Mouse (Mus musculus) heart, postnatal 0 days (tissue): ENCODE measurements around the gene Gpsm1. TPM values are rescaled to one million over a fixed set of nuclear protein-coding genes. Genes with fewer than 3 reads are reported as not detected.

Source experiments
- ATAC-seq: fragments of 200-750 bp; cut with Nextera tagmentation; 2 replicates; pipeline ENCODE4 v1.8.0; 2017; ENCODE audit warnings: low read depth, moderate number of reproducible peaks, moderate library complexity; ENCODE audit not compliant: insufficient read depth
- DNase-seq: peaks from one replicate; pipeline ENCODE4 v3.0.0-alpha.2; 2016; ENCODE audit warnings: low spot score
- H3K27ac ChIP-seq: fragments of 300-500 bp; sonication (generic); 2 replicates; pipeline ENCODE4 v1.5.1; 2014; ENCODE audit warnings: low read depth, mild to moderate bottlenecking
- H3K27me3 ChIP-seq: fragments of 300-500 bp; sonication (generic); 2 replicates; pipeline ENCODE4 v1.6.1; 2014; ENCODE audit warnings: low read length, mixed read lengths; ENCODE audit not compliant: control insufficient read depth, insufficient read depth
- H3K36me3 ChIP-seq: fragments of 300-500 bp; sonication (generic); replicated peaks from 2 replicates; pipeline ENCODE4 v1.6.1; 2014; ENCODE audit warnings: low read length, mixed read lengths; ENCODE audit not compliant: control insufficient read depth, insufficient read depth
- H3K4me1 ChIP-seq: fragments of 300-500 bp; sonication (generic); 2 replicates; pipeline ENCODE4 v1.6.1; 2014; ENCODE audit warnings: antibody characterized with exemption; ENCODE audit not compliant: control insufficient read depth, insufficient read depth
- H3K4me2 ChIP-seq: fragments of 300-500 bp; sonication (generic); 2 replicates; pipeline ENCODE4 v1.6.1; 2014; ENCODE audit warnings: low read depth, mild to moderate bottlenecking, low read length, moderate library complexity
- H3K4me3 ChIP-seq: fragments of 300-500 bp; sonication (generic); 2 replicates; pipeline ENCODE4 v1.5.1; 2014; ENCODE audit warnings: low read depth, low read length
- H3K9ac ChIP-seq: fragments of 300-500 bp; sonication (generic); replicated peaks from 2 replicates; pipeline ENCODE4 v1.6.1; 2014; ENCODE audit warnings: low read depth, low read length, mixed read lengths
- H3K9me3 ChIP-seq: fragments of 300-500 bp; sonication (generic); replicated peaks from 2 replicates; pipeline ENCODE4 v1.6.1; 2016; ENCODE audit warnings: low read length; ENCODE audit not compliant: control insufficient read depth
- CTCF ChIP-seq: IDR thresholded peaks from 2 replicates; pipeline ENCODE4 v1.5.1; 2016; ENCODE audit warnings: antibody characterized with exemption, control low read depth, low read depth
- EP300 ChIP-seq: IDR thresholded peaks from 2 replicates; pipeline ENCODE4 v1.6.1; 2016; ENCODE audit warnings: antibody characterized with exemption, low read depth
- WGBS: fragments of 180-500 bp; shearing (Covaris S2); extraction: QIAGEN DNeasy Blood & Tissue Kit; methylation state at CpG from one replicate; pipeline ENCODE4 v1.1.7; 2014; 5-methylcytosine and 5-hydroxymethylcytosine counted together
- polyA plus RNA-seq: library from polyadenylated mRNA; unstranded; fragments of >200 nt; fragmentation: Nextera tagmentation; extraction: Ambion mirVana; gene quantifications from 2 replicates; pipeline ENCODE4 v1.2.1, GENCODE M21; 2015
- total RNA-seq: library from RNA; depleted of rRNA; stranded (reverse); fragments of >200 nt; gene quantifications from 2 replicates; pipeline ENCODE4 v1.2.3, GENCODE M21; 2014; ENCODE audit warnings: low replicate concordance

The Gpsm1 gene
- total and polyA plus RNA-seq, 2 experiments from 2014 or later = 146 to 577 TPM

DNA sequence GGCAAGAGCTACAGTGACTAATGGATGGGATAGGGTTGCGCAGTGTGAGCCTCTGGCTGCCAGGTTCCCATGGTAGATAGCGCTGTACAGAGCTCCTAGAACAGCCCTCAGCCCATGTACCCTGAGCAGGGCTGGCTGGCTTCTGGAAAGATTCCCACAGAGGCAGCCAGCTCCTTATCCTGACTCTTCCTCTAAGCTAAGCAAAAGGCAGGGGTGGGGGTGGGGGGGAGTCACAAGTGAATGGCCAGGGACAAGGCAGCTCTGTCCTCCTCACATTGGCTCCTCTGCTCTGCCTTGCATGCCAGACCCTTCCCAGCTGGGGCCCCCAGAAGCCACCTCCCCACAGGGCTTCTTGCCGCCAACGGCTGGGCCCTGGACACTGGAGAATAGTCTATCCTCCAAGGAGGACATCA is 14.7 kb downstream of the Gpsm1 start:
- no peak overlapping the region for H3K4me3 ChIP-seq
- WGBS = 64% methylated on average over 4 of the region's 4 CpGs
- no peaks in the 10 kb centered on the region for H3K9me3 ChIP-seq
- no peak overlapping the region for H3K9ac ChIP-seq
- no peaks in the 10 kb centered on the region for H3K27me3 ChIP-seq
- no peak for DNase-seq
- peak; percentile 49 for ATAC-seq
- TF ChIP-seq EP300 = no peak
- no peak for TF ChIP-seq CTCF
- H3K4me1 ChIP-seq = peaks cover 14% of the 10 kb centered on the region; the same call in 1 of the 2 replicates
- H3K27ac ChIP-seq = peak overlapping the region; percentile 92
- no peak overlapping the region for H3K4me2 ChIP-seq
- peaks cover 18% of the 10 kb centered on the region for H3K36me3 ChIP-seq

DNA sequence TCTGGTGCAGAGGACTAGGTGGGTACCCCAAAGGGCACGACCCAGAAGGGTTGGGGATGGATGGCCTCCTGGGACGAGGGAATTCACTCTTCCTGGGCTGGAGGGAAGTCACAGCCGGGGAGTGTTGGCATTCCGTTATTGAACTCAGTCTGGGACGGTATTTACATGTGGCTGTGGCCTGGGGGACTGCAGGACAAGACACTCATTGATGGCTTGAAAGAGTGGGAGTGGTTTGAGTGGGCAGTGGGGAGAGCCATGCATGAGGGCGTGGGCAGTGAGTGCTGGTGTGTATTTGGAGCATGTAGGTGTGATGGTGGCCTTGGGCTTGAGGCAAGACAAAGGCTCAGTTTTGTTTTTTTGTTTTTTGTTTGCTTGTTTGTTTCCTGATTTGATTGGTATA is 15.4 kb downstream of the Gpsm1 start:
- H3K4me3 ChIP-seq = no peak overlapping the region
- H3K9me3 ChIP-seq = no peaks in the 10 kb centered on the region
- peak overlapping the region; percentile 92 for H3K27ac ChIP-seq
- H3K4me1 ChIP-seq = peaks cover 9% of the 10 kb centered on the region; the same call in 1 of the 2 replicates
- no peak for DNase-seq
- TF ChIP-seq EP300 (no peak), CTCF (no peak)
- H3K27me3 ChIP-seq = no peaks in the 10 kb centered on the region
- H3K4me2 ChIP-seq = no peak overlapping the region
- no peak overlapping the region for H3K9ac ChIP-seq
- ATAC-seq = no peak
- peaks cover 17% of the 10 kb centered on the region for H3K36me3 ChIP-seq
- WGBS = 78% methylated on average over 6 of the region's 6 CpGs

DNA sequence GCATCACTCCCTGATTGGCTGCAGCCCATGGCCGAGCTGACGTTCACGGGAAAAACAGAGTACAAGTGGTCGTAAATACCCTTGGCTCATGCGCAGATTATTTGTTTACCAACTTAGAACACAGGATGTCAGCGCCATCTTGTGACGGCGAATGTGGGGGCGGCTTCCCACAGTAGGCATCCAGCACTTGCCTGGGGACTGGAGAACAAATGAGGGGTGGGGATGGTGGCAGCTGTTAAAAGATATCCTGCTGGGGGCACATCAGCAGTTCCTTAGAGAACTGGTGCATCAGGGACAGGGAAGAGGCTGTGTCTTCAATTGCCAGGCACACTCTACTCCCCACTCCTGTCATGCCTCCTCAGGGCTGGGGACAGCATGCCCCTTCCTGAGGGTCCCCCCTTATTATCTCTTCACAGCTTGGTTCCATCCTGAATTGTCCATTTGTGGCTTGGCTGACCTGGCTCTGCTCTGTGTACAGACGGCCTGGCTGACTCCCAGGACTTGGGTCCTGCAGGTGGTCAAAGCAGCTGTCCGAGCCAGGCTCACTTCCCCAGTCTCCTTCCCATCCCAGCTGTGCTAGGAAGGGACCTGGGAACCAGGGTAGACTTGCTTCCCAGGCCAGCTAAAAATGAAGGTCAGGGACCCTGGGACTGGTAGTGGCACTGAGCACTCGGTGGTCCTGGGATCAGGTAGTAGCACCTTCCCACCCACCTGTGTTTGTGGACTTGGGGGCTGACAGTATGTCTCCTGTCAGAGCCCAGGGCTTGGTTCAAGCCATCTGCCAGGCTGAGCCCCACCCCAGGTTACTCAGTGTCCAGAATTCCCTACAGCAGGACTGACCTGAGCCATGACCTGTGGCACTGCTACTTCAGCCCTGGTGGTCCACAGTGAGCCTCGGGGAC is 23.2 kb downstream of the Gpsm1 start:
- H3K9ac ChIP-seq = 0 out of 2 replicates have a peak overlapping the region, but pooled peaks have one; percentile 79
- H3K9me3 ChIP-seq = no peaks in the 10 kb centered on the region
- no peak for TF ChIP-seq CTCF
- TF ChIP-seq EP300 = no peak
- no peaks in the 10 kb centered on the region for H3K27me3 ChIP-seq
- DNase-seq (no peak), ATAC-seq (no peak)
- H3K4me3 ChIP-seq = 0 out of 2 replicates have a peak overlapping the region, but pooled peaks have one; percentile 53
- peaks cover 38% of the 10 kb centered on the region for H3K4me1 ChIP-seq
- H3K27ac ChIP-seq = peak overlapping the region; percentile 96
- H3K36me3 ChIP-seq = peaks cover 17% of the 10 kb centered on the region; the same call in 1 of the 2 replicates
- H3K4me2 ChIP-seq = peak overlapping the region; percentile 83
- WGBS = 58% methylated on average over 8 of the region's 13 CpGs

GRCm38 (mm10) chr2:26339204-26339551 is 23.9 kb downstream of the Gpsm1 start:
- peak; percentile 89 for DNase-seq

GRCm38 (mm10) chr2:26341510-26341981 is 26.2 kb downstream of the Gpsm1 start:
- Histone ChIP-seq H3K9me3 (no peaks in the 10 kb centered on the region), H3K4me1 (peaks cover 40% of the 10 kb centered on the region), H3K36me3 (peaks cover 47% of the 10 kb centered on the region), H3K4me3 (peak overlapping the region; percentile 53), H3K27ac (peak overlapping the region; percentile 96), H3K4me2 (peak overlapping the region; percentile 83), H3K27me3 (no peaks in the 10 kb centered on the region), H3K9ac (peak overlapping the region; percentile 79)
- TF ChIP-seq EP300 = peak; percentile 42; the same call in 1 of the 2 replicates
- TF ChIP-seq CTCF = no peak
- DNase-seq = peak; percentile 75
- ATAC-seq = peak; percentile 33
- 14% methylated on average over 2 of the region's 2 CpGs for WGBS

More at GRCm38 (mm10) chr2:26339204-26339551, 23.9 kb downstream of the Gpsm1 start:
- Histone ChIP-seq H3K4me1 (peaks cover 40% of the 10 kb centered on the region), H3K27me3 (no peaks in the 10 kb centered on the region), H3K4me3 (peak overlapping the region; percentile 53), H3K4me2 (peak overlapping the region; percentile 83), H3K9ac (peak overlapping the region; percentile 79), H3K9me3 (no peaks in the 10 kb centered on the region), H3K27ac (peak overlapping the region; percentile 96), H3K36me3 (peaks cover 23% of the 10 kb centered on the region)
- TF ChIP-seq EP300 = peak; percentile 81
- TF ChIP-seq CTCF = no peak
- WGBS = 19% methylated on average over 5 of the region's 5 CpGs
- peak; percentile 64 for ATAC-seq
